Mouse (Mus musculus) fibroblast of lung, adult 2 months (primary cell): ENCODE measurements around the gene Plin5.
"Not testable (repeated sequence)": the region's sequence is repeated elsewhere in the genome, so short reads cannot be mapped to it uniquely, and the experiment has no call there.

Experiments
- DNase-seq: peaks from one replicate; pipeline ENCODE4 v3.0.0-alpha.2; 2011; ENCODE audit warnings: low read depth

Plin5 gene

DNA sequence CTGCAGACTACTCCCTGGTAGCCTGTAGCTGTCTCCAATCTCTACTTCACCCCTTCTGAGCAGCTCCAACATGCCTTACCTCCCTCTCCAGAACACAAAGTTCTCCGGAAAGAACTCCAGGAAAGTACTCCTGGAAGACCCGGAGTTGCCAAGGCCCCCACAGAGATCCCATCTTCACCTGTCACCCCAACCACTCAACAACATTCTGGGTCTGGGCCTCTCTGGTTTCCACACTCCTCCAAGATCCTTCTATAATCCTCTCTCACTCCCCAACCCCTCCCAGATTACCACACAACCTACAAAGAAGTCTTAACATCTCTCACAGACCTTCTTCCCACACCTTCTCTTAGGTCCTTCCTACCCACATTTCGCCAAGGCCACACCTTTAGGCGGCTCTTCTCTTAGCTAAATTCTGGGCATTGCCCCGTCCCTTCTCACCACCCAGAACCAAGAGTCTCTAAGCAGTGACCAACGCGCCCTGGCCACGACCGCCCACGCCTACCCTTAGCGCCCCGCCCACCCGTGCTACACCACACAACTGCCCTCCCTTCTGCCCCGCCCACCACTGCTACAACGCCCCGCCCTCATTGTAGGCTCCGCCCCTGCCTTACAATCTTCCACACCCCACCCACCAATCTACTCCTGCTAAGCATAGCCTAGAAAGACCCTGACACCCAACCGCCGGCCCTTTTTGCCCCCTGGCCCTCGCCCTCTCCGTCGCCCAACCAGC, 43.1 kb downstream of the Plin5 start:
- DNase-seq: peak; percentile 76

DNA sequence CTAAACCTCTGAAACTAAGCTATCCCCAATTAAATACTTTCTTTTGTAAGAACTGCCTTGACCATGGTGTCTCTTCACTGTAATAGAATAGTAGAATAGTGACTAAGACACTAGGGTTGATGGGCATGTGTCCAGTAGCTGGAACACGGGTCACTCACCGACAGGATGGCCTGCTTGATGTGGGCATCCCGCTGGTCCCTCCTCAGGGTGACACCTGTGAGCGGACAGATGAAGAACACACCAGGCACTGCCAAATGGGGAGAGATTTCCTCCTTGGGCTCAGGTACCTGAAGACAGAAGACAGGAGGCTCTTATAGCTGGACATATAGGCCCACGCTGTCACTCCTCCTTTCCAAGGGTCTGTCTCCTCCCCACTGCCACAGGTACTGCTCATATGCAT, 45.2 kb downstream of the Plin5 start:
- no peak for DNase-seq

DNA sequence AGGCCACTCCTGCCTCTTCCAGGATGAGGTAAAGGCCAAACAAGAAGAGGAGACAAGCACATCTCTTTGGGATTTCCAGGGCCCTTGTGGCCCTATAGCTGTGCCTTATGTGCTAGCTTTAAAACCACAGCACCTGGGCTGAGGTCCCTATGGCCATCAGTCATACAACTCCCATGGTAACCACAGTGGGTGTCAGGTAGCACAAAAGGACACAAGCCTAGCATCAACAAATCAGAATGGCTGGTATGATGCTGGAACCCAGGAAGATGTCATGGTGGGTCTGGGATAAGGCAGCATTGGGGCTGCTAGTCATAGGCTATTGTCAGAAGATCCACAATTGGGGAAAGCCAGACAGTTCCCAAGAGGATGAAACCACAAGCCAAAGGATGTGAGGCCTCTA, 46.3 kb downstream of the Plin5 start:
- no peak for DNase-seq

GRCm38 (mm10) chr17:56069066-56069465, 48.3 kb downstream of the Plin5 start:
- no peak for DNase-seq

- no peak for DNase-seq
Measured at GRCm38 (mm10) chr17:56066451-56066850, 50.9 kb downstream of the Plin5 start.

- not testable (repeated sequence) for DNase-seq
Measured at GRCm38 (mm10) chr17:56065715-56066114, 51.7 kb downstream of the Plin5 start.

GRCm38 (mm10) chr17:56062081-56062480, 55.3 kb downstream of the Plin5 start:
- no peak for DNase-seq
